Mouse (Mus musculus) CH12.LX (cell line): ENCODE results near the gene Dyrk4. TPM values are rescaled to one million over a fixed set of nuclear protein-coding genes. Genes with fewer than 3 reads are reported as not detected.
A peak's percentile ranks its signal among the peaks of the same experiment; 100 is the strongest.

ENCODE experiments used
- DNase-seq: peaks from one replicate; pipeline ENCODE4 v3.0.0-alpha.2; 2013; ENCODE audit errors: extremely low read depth
- H3K27ac ChIP-seq: 2 replicates; pipeline ENCODE4 v1.5.1; 2012; ENCODE audit warnings: low read depth, mild to moderate bottlenecking, control low read depth, moderate library complexity; ENCODE audit not compliant: insufficient read depth
- H3K27me3 ChIP-seq: replicated peaks from 2 replicates; pipeline ENCODE3; 2012; ENCODE audit warnings: inconsistent platforms
- H3K36me3 ChIP-seq, 2 experiments: replicated peaks in 1 of 2; 2 replicates each; pipeline versions ENCODE3 to v1.6.1; 2012; ENCODE audit warnings: inconsistent platforms in 1 of 2, low read length in 1 of 2, mild to moderate bottlenecking in 1 of 2, mixed read lengths in 1 of 2, moderate library complexity in 1 of 2; ENCODE audit not compliant: control insufficient read depth in 1 of 2, insufficient read depth in 1 of 2
- H3K4me1 ChIP-seq, 2 experiments: 2 replicates each; pipeline ENCODE4 v1.6.1; 2012; ENCODE audit warnings: inconsistent platforms in 1 of 2, moderate library complexity in 1 of 2; ENCODE audit not compliant: insufficient read depth in 2 of 2, control insufficient read depth in 1 of 2
- H3K4me2 ChIP-seq: 2 replicates; pipeline ENCODE4 v1.6.1; 2012; ENCODE audit warnings: low read depth, mild to moderate bottlenecking, control low read depth; ENCODE audit not compliant: poor library complexity, insufficient read depth, severe bottlenecking
- H3K4me3 ChIP-seq, 3 experiments: fragments of 150-350 bp in 1 of 3; sonication (generic) in 1 of 3; replicated peaks in 1 of 3; 2 replicates each; pipeline versions ENCODE3 to v1.5.1; 2011 to 2012; ENCODE audit warnings: low read depth in 2 of 3, low read length in 2 of 3, mild to moderate bottlenecking in 2 of 3, moderate library complexity in 2 of 3, control low read depth in 1 of 3, improper control_type of control experiment in 1 of 3, inconsistent platforms in 1 of 3, mixed read lengths in 1 of 3; ENCODE audit not compliant: poor library complexity in 1 of 3
- H3K79me2 ChIP-seq: replicated peaks from 2 replicates; pipeline ENCODE4 v1.6.1; 2012; ENCODE audit warnings: mild to moderate bottlenecking, moderate library complexity; ENCODE audit not compliant: control insufficient read depth, poor library complexity, insufficient read depth, severe bottlenecking; ENCODE audit errors: extremely low read depth
- H3K9ac ChIP-seq: 2 replicates; pipeline ENCODE4 v1.6.1; 2012; ENCODE audit warnings: low read depth, mild to moderate bottlenecking, control low read depth, moderate library complexity; ENCODE audit not compliant: insufficient read depth
- H3K9me3 ChIP-seq: replicated peaks from 2 replicates; pipeline ENCODE3; 2012; ENCODE audit warnings: low read length, inconsistent platforms, mixed read lengths
- CHD1 ChIP-seq: IDR thresholded peaks from 2 replicates; pipeline ENCODE4 v1.6.1; 2012; ENCODE audit warnings: low read depth, low read length, improper control_type of control experiment, inconsistent platforms
- CHD2 ChIP-seq: IDR thresholded peaks from 2 replicates; pipeline ENCODE4 v1.6.1; 2011; ENCODE audit warnings: low read length, improper control_type of control experiment
- CTCF ChIP-seq, 2 experiments: IDR thresholded peaks in 1 of 2; conservative IDR thresholded peaks in 1 of 2; 2 replicates each; pipeline ENCODE4 v1.5.1; 2011 to 2012; ENCODE audit warnings: low read depth in 2 of 2, low read length in 2 of 2, improper control_type of control experiment in 1 of 2, inconsistent platforms in 1 of 2, mild to moderate bottlenecking in 1 of 2, moderate library complexity in 1 of 2
- E2F4 ChIP-seq: IDR thresholded peaks from 2 replicates; pipeline ENCODE4 v1.6.1; 2011; ENCODE audit warnings: low read depth, low read length, improper control_type of control experiment; ENCODE audit not compliant: insufficient replicate concordance
- ELF1 ChIP-seq: IDR thresholded peaks from 2 replicates; pipeline ENCODE4 v1.6.1; 2014; ENCODE audit warnings: low read depth, mild to moderate bottlenecking, inconsistent platforms, low read length, improper control_type of control experiment
- EP300 ChIP-seq: IDR thresholded peaks from 2 replicates; pipeline ENCODE4 v1.6.1; 2011; ENCODE audit warnings: low read length, improper control_type of control experiment
- ETS1 ChIP-seq: conservative IDR thresholded peaks from 2 replicates; pipeline ENCODE4 v1.6.1; 2012; ENCODE audit warnings: low read depth, mild to moderate bottlenecking, inconsistent platforms, low read length, improper control_type of control experiment, moderate library complexity
- GABPA ChIP-seq: IDR thresholded peaks from 2 replicates; pipeline ENCODE4 v1.6.1; 2012; ENCODE audit warnings: low read depth, low read length, improper control_type of control experiment, inconsistent platforms; ENCODE audit not compliant: insufficient replicate concordance
- HCFC1 ChIP-seq: IDR thresholded peaks from 2 replicates; pipeline ENCODE4 v1.6.1; 2012; ENCODE audit warnings: low read depth, mild to moderate bottlenecking, inconsistent platforms, low read length, improper control_type of control experiment
- IRF4 ChIP-seq: IDR thresholded peaks from 2 replicates; pipeline ENCODE4 v1.6.1; 2014; ENCODE audit warnings: low read depth, mild to moderate bottlenecking, inconsistent platforms, low read length, improper control_type of control experiment
- JUND ChIP-seq: conservative IDR thresholded peaks from 2 replicates; pipeline ENCODE4 v1.6.1; 2011; ENCODE audit warnings: low read depth, low read length, improper control_type of control experiment
- MAFK ChIP-seq: IDR thresholded peaks from 2 replicates; pipeline ENCODE4 v1.6.1; 2011; ENCODE audit warnings: low read length, improper control_type of control experiment; ENCODE audit not compliant: insufficient replicate concordance
- MAX ChIP-seq: IDR thresholded peaks from 2 replicates; pipeline ENCODE4 v1.6.1; 2011; ENCODE audit warnings: low read length, improper control_type of control experiment
- MAZ ChIP-seq: IDR thresholded peaks from 2 replicates; pipeline ENCODE4 v1.6.1; 2012; ENCODE audit warnings: low read depth, mild to moderate bottlenecking, inconsistent platforms, low read length, improper control_type of control experiment, moderate library complexity
- MXI1 ChIP-seq: IDR thresholded peaks from 2 replicates; pipeline ENCODE4 v1.6.1; 2011; ENCODE audit warnings: mild to moderate bottlenecking, low read depth, low read length, improper control_type of control experiment
- MYC ChIP-seq: IDR thresholded peaks from 2 replicates; pipeline ENCODE4 v1.6.1; 2011; ENCODE audit warnings: low read depth, mild to moderate bottlenecking, improper control_type of control experiment, low read length
- NELFE ChIP-seq: IDR thresholded peaks from 2 replicates; pipeline ENCODE4 v1.6.1; 2011; ENCODE audit warnings: low read depth, low read length, improper control_type of control experiment
- NRF1 ChIP-seq: IDR thresholded peaks from 2 replicates; pipeline ENCODE4 v1.6.1; 2014; ENCODE audit warnings: low read depth, mild to moderate bottlenecking, inconsistent platforms, low read length, improper control_type of control experiment, moderate library complexity
- PAX5 ChIP-seq: IDR thresholded peaks from 2 replicates; pipeline ENCODE4 v1.6.1; 2012; ENCODE audit warnings: low read length, inconsistent platforms, mixed read lengths
- POLR2A ChIP-seq: IDR thresholded peaks from 2 replicates; pipeline ENCODE4 v1.6.1; 2011; ENCODE audit warnings: low read depth, mild to moderate bottlenecking, improper control_type of control experiment, low read length
- POLR2AphosphoS2 ChIP-seq: IDR thresholded peaks from 2 replicates; pipeline ENCODE4 v1.6.1; 2011; ENCODE audit warnings: low read depth, low read length, improper control_type of control experiment
- RAD21 ChIP-seq: IDR thresholded peaks from 2 replicates; pipeline ENCODE4 v1.6.1; 2011; ENCODE audit warnings: low read depth, mild to moderate bottlenecking, low read length, improper control_type of control experiment, moderate library complexity
- SIN3A ChIP-seq: IDR thresholded peaks from 2 replicates; pipeline ENCODE4 v1.6.1; 2012; ENCODE audit warnings: low read length, improper control_type of control experiment, inconsistent platforms
- SMC3 ChIP-seq: IDR thresholded peaks from 2 replicates; pipeline ENCODE4 v1.6.1; 2011; ENCODE audit warnings: low read depth, low read length, improper control_type of control experiment
- TBP ChIP-seq: conservative IDR thresholded peaks from 2 replicates; pipeline ENCODE4 v1.6.1; 2011; ENCODE audit warnings: low read depth, low read length, improper control_type of control experiment
- TCF12 ChIP-seq: IDR thresholded peaks from 2 replicates; pipeline ENCODE4 v1.6.1; 2014; ENCODE audit warnings: low read depth, mild to moderate bottlenecking, inconsistent platforms, low read length, improper control_type of control experiment
- UBTF ChIP-seq: IDR thresholded peaks from 2 replicates; pipeline ENCODE4 v1.6.1; 2012; ENCODE audit warnings: low read depth, mild to moderate bottlenecking, inconsistent platforms, low read length, improper control_type of control experiment, moderate library complexity
- USF1 ChIP-seq: IDR thresholded peaks from 2 replicates; pipeline ENCODE4 v1.6.1; 2014; ENCODE audit warnings: low read depth, mild to moderate bottlenecking, inconsistent platforms, low read length, improper control_type of control experiment
- USF2 ChIP-seq: conservative IDR thresholded peaks from 2 replicates; pipeline ENCODE4 v1.6.1; 2011; ENCODE audit warnings: low read depth, low read length, improper control_type of control experiment
- ZMIZ1 ChIP-seq: IDR thresholded peaks from 2 replicates; pipeline ENCODE4 v1.6.1; 2012; ENCODE audit warnings: low read depth, mild to moderate bottlenecking, inconsistent platforms, low read length, improper control_type of control experiment
- dilution Hi-C: fragments of 300-500 bp; cut with MboI; formaldehyde crosslinking; loops from 2 replicates; pipeline ENCODE4 v1.14.3; 2020; ENCODE audit warnings: low sequenced_read_pairs; ENCODE audit not compliant: extremely low pct_unique_long_range_greater_than_20kb, extremely low pct_ligation_motif_present
- in situ Hi-C: fragments of 300-500 bp; cut with MboI; formaldehyde crosslinking; loops from 3 replicates; pipeline ENCODE4 v1.14.3; 2019; ENCODE audit warnings: low sequenced_read_pairs, low pct_ligation_motif_present, low pct_unique_long_range_greater_than_20kb, mixed read lengths
- polyA plus RNA-seq: library from polyadenylated mRNA; unstranded; fragments of >175 nt; gene quantifications from 2 replicates; pipeline ENCODE4 v1.2.1, GENCODE M21; 2012; ENCODE audit warnings: low read depth; ENCODE audit not compliant: insufficient read length
- total RNA-seq, 2 experiments: library from RNA; depleted of rRNA; stranded (reverse); fragments of 300-350 nt in 1 of 2; fragments of >200 nt in 1 of 2; gene quantifications; 2 replicates each; pipeline ENCODE4 v1.2.3; 2012 to 2014

Dyrk4 gene
- total and polyA plus RNA-seq, 3 experiments = 7.8 to 30.0 (median 13.1) TPM

DNA sequence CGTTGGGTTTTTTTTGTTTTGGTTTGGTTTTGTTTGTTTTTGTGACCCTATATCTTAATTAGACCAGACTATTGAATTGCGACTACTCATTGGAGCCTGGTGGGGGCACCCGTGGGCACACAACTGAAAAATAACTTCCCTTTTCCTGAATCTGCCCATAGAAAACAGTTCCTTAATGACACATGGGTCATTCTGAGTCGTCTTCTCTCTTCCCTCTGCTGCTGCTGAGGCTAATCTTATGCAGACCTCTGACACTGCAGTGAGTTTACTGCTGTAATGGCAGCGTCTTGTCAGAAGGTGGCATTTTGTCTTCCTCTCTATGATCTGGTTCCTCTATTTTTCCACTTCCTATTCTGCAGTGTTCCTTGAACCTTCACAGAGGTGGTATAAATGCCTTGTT, 18.8 kb upstream of the Dyrk4 start:
- in situ Hi-C loops (loop anchor here (10.0 kb wide), 1 partner anchor 434 kb away; no protein-coding TSS in a partner anchor), dilution Hi-C loops (no loop called here)
- Histone ChIP-seq H3K9me3 (no peaks in the 10 kb centered on the region), H3K27ac (peak overlapping the region; percentile 46), H3K9ac (peak overlapping the region; percentile 76), H3K36me3 (peaks cover 26 to 42% of the 10 kb centered on the region in 2 experiments), H3K27me3 (no peaks in the 10 kb centered on the region), H3K4me3 (peak overlapping the region; percentile 63 to 95 (median 90)), H3K4me1 (peaks cover 8 to 31% of the 10 kb centered on the region in 2 experiments; a peak in 3 of 4 replicates), H3K4me2 (peak overlapping the region; percentile 93), H3K79me2 (peaks cover 24% of the 10 kb centered on the region)
- DNase-seq = peak; percentile 79
- TF ChIP-seq NELFE (0 out of 2 replicates have a peak, but pooled peaks have one; percentile 7), TCF12 (0 out of 2 replicates have a peak, but pooled peaks have one; percentile 17), UBTF (no peak), TBP (peak; percentile 50; the same call in 1 of the 2 replicates), CTCF (conservative IDR thresholded peaks at IDR 0.05 in 1 of 2, IDR thresholded peaks at IDR 0.05 in 1 of 2; ENCODE audit: low read depth in 2 of 2, low read length in 2 of 2) (peak; percentile 51 to 73; a peak in 3 of 4 replicates), ETS1 (no peak), MYC (peak; percentile 61; the same call in 1 of the 2 replicates), ELF1 (peak; percentile 53)

DNA sequence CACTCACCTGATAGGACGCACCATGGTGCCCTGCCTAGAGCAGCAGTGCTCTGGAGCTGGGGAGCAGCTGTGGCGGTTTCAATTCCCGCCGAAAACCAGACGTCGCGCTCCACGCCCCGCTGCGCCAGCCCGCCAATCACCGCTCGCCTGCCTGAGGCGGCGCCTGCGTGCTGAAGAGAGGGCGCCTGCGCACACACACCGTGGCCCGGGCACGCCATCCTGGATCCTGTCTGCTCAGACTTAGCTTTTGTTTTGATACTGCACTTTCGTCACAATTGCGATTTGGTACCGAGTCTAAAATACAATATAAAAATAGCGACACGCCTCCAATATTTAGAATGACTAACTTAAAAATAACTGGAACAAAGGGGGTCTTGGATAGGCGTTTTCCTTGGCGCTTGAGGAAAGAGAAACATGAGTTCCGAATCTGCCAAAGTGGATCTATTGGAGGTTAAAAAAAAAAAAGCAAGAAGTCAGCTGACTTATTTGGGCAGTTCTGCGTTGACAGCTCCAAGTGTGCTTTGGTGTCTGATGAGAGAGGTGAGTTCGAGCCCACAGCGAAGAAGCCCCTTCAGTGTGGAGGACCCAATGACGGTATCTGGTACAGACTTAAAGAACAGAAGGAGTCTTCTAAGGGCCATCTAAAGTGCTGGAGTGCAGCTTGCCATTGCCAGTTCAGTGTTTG, 18.0 kb upstream of the Dyrk4 start, which contains the start of the genes Rad51ap1 and D6Wsu163e:
Gene Rad51ap1, minus strand, starts transcription at position 101 of the 685 bp plus-strand sequence.
Gene D6Wsu163e, plus strand, starts transcription at position 476 of the 685 bp plus-strand sequence.
- in situ Hi-C loops = loop anchor here (10.0 kb wide), 1 partner anchor 435 kb away; no protein-coding TSS in a partner anchor
- Histone ChIP-seq H3K27ac (peak within 1 kb of the TSS; percentile 67), H3K9ac (peak within 1 kb of the TSS; percentile 76), H3K9me3 (no peaks in the 10 kb centered on the region), H3K36me3 (peaks cover 21 to 41% of the 10 kb centered on the region in 2 experiments), H3K27me3 (no peaks in the 10 kb centered on the region), H3K4me1 (peaks cover 8 to 34% of the 10 kb centered on the region in 2 experiments; a peak in 3 of 4 replicates), H3K79me2 (peaks cover 24% of the 10 kb centered on the region), H3K4me3 (peak within 1 kb of the TSS; percentile 89 to 99 (median 95)), H3K4me2 (peak within 1 kb of the TSS; percentile 93)
- peak; percentile 94 for DNase-seq
- dilution Hi-C loops = no loop called here
- TF ChIP-seq USF1 (peak; percentile 87), GABPA (no peak), SMC3 (no peak), MAX (peak; percentile 74; the same call in 1 of the 2 replicates), ELF1 (peak; percentile 68), CTCF (conservative IDR thresholded peaks at IDR 0.05 in 1 of 2, IDR thresholded peaks at IDR 0.05 in 1 of 2; ENCODE audit: low read depth in 2 of 2, low read length in 2 of 2) (no peak), MAZ (peak; percentile 53; the same call in 1 of the 2 replicates), JUND (peak; percentile 63; the same call in 1 of the 2 replicates), USF2 (peak; percentile 87), TCF12 (peak; percentile 83), CHD1 (no peak), ZMIZ1 (no peak), MXI1 (peak; percentile 99), NELFE (peak; percentile 84), CHD2 (peak; percentile 71; the same call in 1 of the 2 replicates), HCFC1 (peak; percentile 91), POLR2A (peak; percentile 91), PAX5 (no peak), POLR2AphosphoS2 (0 out of 2 replicates have a peak, but pooled peaks have one; percentile 40), IRF4 (0 out of 2 replicates have a peak, but pooled peaks have one; percentile 31), RAD21 (no peak), E2F4 (peak; percentile 83; the same call in 1 of the 2 replicates), MYC (peak; percentile 87), SIN3A (peak; percentile 99), MAFK (0 out of 2 replicates have a peak, but pooled peaks have one; percentile 43), NRF1 (peak; percentile 95), EP300 (no peak), TBP (peak; percentile 63; the same call in 1 of the 2 replicates)
